Mouse (Mus musculus) forebrain, embryonic 13.5 days (tissue): ENCODE data around the gene Clip3. TPM values are rescaled to one million over a fixed set of nuclear protein-coding genes. Genes with fewer than 3 reads are reported as not detected.

ENCODE experiments used
- ATAC-seq: fragments of 200-750 bp; cut with Nextera tagmentation; 2 replicates; pipeline ENCODE4 v1.8.0; 2017
- H3K27ac ChIP-seq: fragments of 300-500 bp; sonication (generic); 2 replicates; pipeline ENCODE4 v1.5.1; 2015; ENCODE audit warnings: inconsistent platforms, mild to moderate bottlenecking, moderate library complexity
- H3K27me3 ChIP-seq: fragments of 300-500 bp; sonication (generic); 2 replicates; pipeline ENCODE4 v1.6.1; 2015; ENCODE audit warnings: mild to moderate bottlenecking, inconsistent platforms
- H3K36me3 ChIP-seq: fragments of 300-500 bp; sonication (generic); 2 replicates; pipeline ENCODE4 v1.6.1; 2015; ENCODE audit warnings: mild to moderate bottlenecking, inconsistent platforms; ENCODE audit not compliant: poor library complexity, severe bottlenecking
- H3K4me1 ChIP-seq: fragments of 300-500 bp; sonication (generic); 2 replicates; pipeline ENCODE4 v1.6.1; 2015; ENCODE audit warnings: inconsistent platforms
- H3K4me2 ChIP-seq: fragments of 300-500 bp; sonication (generic); 2 replicates; pipeline ENCODE4 v1.6.1; 2015; ENCODE audit warnings: inconsistent platforms, mild to moderate bottlenecking, moderate library complexity
- H3K4me3 ChIP-seq: fragments of 300-500 bp; sonication (generic); 2 replicates; pipeline ENCODE4 v1.5.1; 2015; ENCODE audit warnings: mild to moderate bottlenecking, inconsistent platforms
- H3K9ac ChIP-seq: fragments of 300-500 bp; sonication (generic); 2 replicates; pipeline ENCODE4 v1.6.1; 2015; ENCODE audit warnings: mild to moderate bottlenecking, inconsistent platforms
- H3K9me3 ChIP-seq: fragments of 300-500 bp; sonication (generic); replicated peaks from 2 replicates; pipeline ENCODE4 v1.6.1; 2016; ENCODE audit warnings: inconsistent platforms
- WGBS: fragments of 180-500 bp; shearing (Covaris S2); methylation state at CpG from one replicate; pipeline ENCODE4 v1.1.7; 2015; 5-methylcytosine and 5-hydroxymethylcytosine counted together
- polyA plus RNA-seq: library from polyadenylated mRNA; unstranded; fragments of >200 nt; fragmentation: Nextera tagmentation; extraction: Ambion mirVana; gene quantifications from 2 replicates; pipeline ENCODE4 v1.2.1, GENCODE M21; 2015

The Clip3 gene
- polyA plus RNA-seq, 1 experiment from 2014 or later: 91.4 TPM

- peak; percentile 86 for ATAC-seq
- peak overlapping the region; percentile 96 for H3K27ac ChIP-seq
- H3K4me3 ChIP-seq: peak overlapping the region; percentile 84
- peak overlapping the region; percentile 64 for H3K9ac ChIP-seq
- H3K4me2 ChIP-seq: peak overlapping the region; percentile 74
- H3K27me3 ChIP-seq: 0 out of 2 replicates have a peak, but pooled peaks cover 2% of the 10 kb centered on the region
- H3K36me3 ChIP-seq: no peaks in the 10 kb centered on the region
- under 1% methylated on average over 20 of the region's 20 CpGs for WGBS
- no peaks in the 10 kb centered on the region for H3K9me3 ChIP-seq
- peaks cover 15% of the 10 kb centered on the region for H3K4me1 ChIP-seq
Measured at GRCm38 (mm10) chr7:30280670-30281138, 10.8 kb upstream of the Clip3 start.

GRCm38 (mm10) chr7:30281522-30281921 lies 10.0 kb upstream of the Clip3 start:
- H3K36me3 ChIP-seq: no peaks in the 10 kb centered on the region
- H3K27me3 ChIP-seq: 0 out of 2 replicates have a peak, but pooled peaks cover 2% of the 10 kb centered on the region
- 81% methylated on average over 4 of the region's 4 CpGs for WGBS
- peak overlapping the region; percentile 74; the same call in 1 of the 2 replicates for H3K4me2 ChIP-seq
- H3K9ac ChIP-seq: no peak overlapping the region
- H3K9me3 ChIP-seq: no peaks in the 10 kb centered on the region
- H3K27ac ChIP-seq: peak overlapping the region; percentile 96; the same call in 1 of the 2 replicates
- H3K4me3 ChIP-seq: no peak overlapping the region
- peaks cover 15% of the 10 kb centered on the region for H3K4me1 ChIP-seq
- no peak for ATAC-seq

GRCm38 (mm10) chr7:30282740-30283139 lies 8.8 kb upstream of the Clip3 start:
- 0 out of 2 replicates have a peak, but pooled peaks cover 2% of the 10 kb centered on the region for H3K27me3 ChIP-seq
- 82% methylated on average over 7 of the region's 7 CpGs for WGBS
- ATAC-seq: no peak

GRCm38 (mm10) chr7:30286701-30287410 lies 4.7 kb upstream of the Clip3 start:
- Histone ChIP-seq H3K36me3 (no peaks in the 10 kb centered on the region), H3K4me1 (peaks cover 9% of the 10 kb centered on the region; the same call in 1 of the 2 replicates), H3K9me3 (no peaks in the 10 kb centered on the region), H3K27ac (no peak overlapping the region), H3K27me3 (0 out of 2 replicates have a peak, but pooled peaks cover 2% of the 10 kb centered on the region), H3K9ac (no peak overlapping the region), H3K4me2 (no peak overlapping the region), H3K4me3 (no peak overlapping the region)
- WGBS: 62% methylated on average over 8 of the region's 8 CpGs
- no peak for ATAC-seq

More at GRCm38 (mm10) chr7:30282740-30283139, 8.8 kb upstream of the Clip3 start:
- Histone ChIP-seq H3K4me2 (no peak overlapping the region), H3K9me3 (no peaks in the 10 kb centered on the region), H3K36me3 (no peaks in the 10 kb centered on the region), H3K9ac (no peak overlapping the region), H3K4me1 (peaks cover 15% of the 10 kb centered on the region), H3K4me3 (no peak overlapping the region), H3K27ac (no peak overlapping the region)

GRCm38 (mm10) chr7:30288046-30288445 lies 3.5 kb upstream of the Clip3 start:
- H3K36me3 ChIP-seq: 0 out of 2 replicates have a peak, but pooled peaks cover 4% of the 10 kb centered on the region
- H3K9me3 ChIP-seq: no peaks in the 10 kb centered on the region
- H3K27me3 ChIP-seq: 0 out of 2 replicates have a peak, but pooled peaks cover 2% of the 10 kb centered on the region
- WGBS: 75% methylated on average over 6 of the region's 6 CpGs
- ATAC-seq: no peak
- no peak overlapping the region for H3K27ac ChIP-seq
- peaks cover 19% of the 10 kb centered on the region for H3K4me1 ChIP-seq
- no peak overlapping the region for H3K4me2 ChIP-seq
- H3K9ac ChIP-seq: no peak overlapping the region; the same call in 1 of the 2 replicates
- no peak overlapping the region for H3K4me3 ChIP-seq

- WGBS: 78% methylated on average over 7 of the region's 7 CpGs
- Histone ChIP-seq H3K4me1 (peaks cover 29% of the 10 kb centered on the region), H3K4me2 (no peak overlapping the region), H3K4me3 (no peak overlapping the region), H3K27me3 (0 out of 2 replicates have a peak, but pooled peaks cover 2% of the 10 kb centered on the region), H3K9me3 (no peaks in the 10 kb centered on the region), H3K27ac (no peak overlapping the region), H3K9ac (no peak overlapping the region), H3K36me3 (peaks cover 13% of the 10 kb centered on the region)
- ATAC-seq: no peak
Measured at GRCm38 (mm10) chr7:30289071-30289713, 2.3 kb upstream of the Clip3 start.

- Histone ChIP-seq H3K27me3 (0 out of 2 replicates have a peak, but pooled peaks cover 2% of the 10 kb centered on the region), H3K27ac (no peak overlapping the region), H3K9ac (no peak overlapping the region; the same call in 1 of the 2 replicates), H3K4me3 (no peak overlapping the region), H3K4me2 (no peak overlapping the region), H3K9me3 (no peaks in the 10 kb centered on the region), H3K36me3 (peaks cover 20% of the 10 kb centered on the region), H3K4me1 (peaks cover 35% of the 10 kb centered on the region)
- ATAC-seq: no peak
- WGBS: 51% methylated on average over 10 of the region's 10 CpGs
Measured at GRCm38 (mm10) chr7:30289714-30290399, 1.7 kb upstream of the Clip3 start.

- Histone ChIP-seq H3K36me3 (peaks cover 59% of the 10 kb centered on the region), H3K4me1 (peaks cover 38% of the 10 kb centered on the region), H3K9me3 (no peaks in the 10 kb centered on the region), H3K27me3 (no peaks in the 10 kb centered on the region), H3K4me2 (peak overlapping the region; percentile 32), H3K27ac (0 out of 2 replicates have a peak overlapping the region, but pooled peaks have one; percentile 27), H3K9ac (no peak overlapping the region; the same call in 1 of the 2 replicates), H3K4me3 (no peak overlapping the region)
- 73% methylated on average over 13 of the region's 13 CpGs for WGBS
- ATAC-seq: no peak
Measured at GRCm38 (mm10) chr7:30293795-30294194, 2.3 kb downstream of the Clip3 start.

- ATAC-seq: no peak
- Histone ChIP-seq H3K4me2 (peak overlapping the region; percentile 32; the same call in 1 of the 2 replicates), H3K9me3 (no peaks in the 10 kb centered on the region), H3K4me1 (peaks cover 38% of the 10 kb centered on the region), H3K36me3 (peaks cover 64% of the 10 kb centered on the region), H3K27me3 (no peaks in the 10 kb centered on the region), H3K4me3 (no peak overlapping the region), H3K9ac (no peak overlapping the region; the same call in 1 of the 2 replicates), H3K27ac (no peak overlapping the region)
- 93% methylated on average over 5 of the region's 5 CpGs for WGBS
Measured at GRCm38 (mm10) chr7:30294296-30294695, 2.8 kb downstream of the Clip3 start.

- Histone ChIP-seq H3K27me3 (no peaks in the 10 kb centered on the region), H3K4me2 (no peak overlapping the region), H3K9me3 (no peaks in the 10 kb centered on the region), H3K4me3 (no peak overlapping the region), H3K9ac (no peak overlapping the region), H3K36me3 (peaks cover 73% of the 10 kb centered on the region), H3K27ac (no peak overlapping the region), H3K4me1 (peaks cover 38% of the 10 kb centered on the region)
- ATAC-seq: no peak
- 76% methylated on average over 10 of the region's 10 CpGs for WGBS
Measured at GRCm38 (mm10) chr7:30295103-30295502, 3.6 kb downstream of the Clip3 start.

GRCm38 (mm10) chr7:30296816-30297215 lies 5.3 kb downstream of the Clip3 start:
- Histone ChIP-seq H3K4me1 (peaks cover 29% of the 10 kb centered on the region), H3K27me3 (no peaks in the 10 kb centered on the region), H3K9ac (no peak overlapping the region), H3K27ac (no peak overlapping the region), H3K4me2 (no peak overlapping the region), H3K36me3 (peaks cover 87% of the 10 kb centered on the region), H3K9me3 (no peaks in the 10 kb centered on the region), H3K4me3 (no peak overlapping the region)
- ATAC-seq: no peak
- whole genome bisulfite sequencing: 96% methylated on average over 15 of the region's 15 CpGs
